Mouse (Mus musculus): ENCODE measurements around the gene Fbxw5.
A peak's percentile ranks its signal among the peaks of the same experiment; 100 is the strongest.

Fbxw5 gene

DNA sequence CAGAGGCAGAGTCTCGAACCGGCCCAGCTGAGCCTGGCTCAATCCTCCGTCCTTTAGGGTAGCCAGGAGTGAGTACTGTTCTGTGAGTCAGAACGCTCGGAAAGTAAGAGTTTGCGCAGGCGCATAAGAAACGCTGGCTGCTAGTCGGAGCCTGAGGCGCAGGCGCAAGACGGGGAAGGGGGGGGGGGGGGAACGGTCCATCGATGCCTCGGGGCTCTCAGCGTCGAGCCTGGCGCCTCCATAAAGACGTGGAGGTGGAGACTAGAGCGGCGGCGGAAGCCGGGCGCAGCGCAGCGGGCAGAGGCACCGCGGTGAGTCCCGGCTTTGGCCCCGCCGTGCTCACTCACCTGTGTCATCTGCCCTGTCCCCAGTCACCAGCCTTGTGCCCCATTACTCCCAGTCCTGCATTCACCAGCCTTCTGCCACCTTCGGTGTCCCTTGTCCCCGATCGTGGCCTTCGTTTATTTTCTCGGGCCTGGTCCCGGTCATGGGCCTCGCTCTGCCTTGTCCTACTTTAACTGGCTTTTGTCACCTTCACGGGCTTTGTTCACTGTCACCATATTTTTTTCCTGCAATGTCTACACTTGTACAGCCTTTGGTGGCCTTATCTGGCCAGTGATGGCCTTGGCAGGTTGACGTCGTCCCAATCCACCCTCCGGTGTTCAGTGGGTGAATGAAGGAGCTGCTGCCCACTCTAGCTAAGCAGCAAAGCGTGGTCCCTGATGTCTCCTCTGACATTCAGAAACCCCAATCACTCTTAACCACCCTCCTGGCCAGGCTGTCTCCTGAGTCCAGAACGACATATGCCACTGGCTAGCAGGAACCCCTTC, at the start of gene Fbxw5:
Gene Fbxw5 (plus strand): TSS at position 175 of the 830 bp plus-strand sequence.
- peak; percentile 69 to 73 for DNase-seq (ENCODE audit: low spot score in 2 of 2)

DNA sequence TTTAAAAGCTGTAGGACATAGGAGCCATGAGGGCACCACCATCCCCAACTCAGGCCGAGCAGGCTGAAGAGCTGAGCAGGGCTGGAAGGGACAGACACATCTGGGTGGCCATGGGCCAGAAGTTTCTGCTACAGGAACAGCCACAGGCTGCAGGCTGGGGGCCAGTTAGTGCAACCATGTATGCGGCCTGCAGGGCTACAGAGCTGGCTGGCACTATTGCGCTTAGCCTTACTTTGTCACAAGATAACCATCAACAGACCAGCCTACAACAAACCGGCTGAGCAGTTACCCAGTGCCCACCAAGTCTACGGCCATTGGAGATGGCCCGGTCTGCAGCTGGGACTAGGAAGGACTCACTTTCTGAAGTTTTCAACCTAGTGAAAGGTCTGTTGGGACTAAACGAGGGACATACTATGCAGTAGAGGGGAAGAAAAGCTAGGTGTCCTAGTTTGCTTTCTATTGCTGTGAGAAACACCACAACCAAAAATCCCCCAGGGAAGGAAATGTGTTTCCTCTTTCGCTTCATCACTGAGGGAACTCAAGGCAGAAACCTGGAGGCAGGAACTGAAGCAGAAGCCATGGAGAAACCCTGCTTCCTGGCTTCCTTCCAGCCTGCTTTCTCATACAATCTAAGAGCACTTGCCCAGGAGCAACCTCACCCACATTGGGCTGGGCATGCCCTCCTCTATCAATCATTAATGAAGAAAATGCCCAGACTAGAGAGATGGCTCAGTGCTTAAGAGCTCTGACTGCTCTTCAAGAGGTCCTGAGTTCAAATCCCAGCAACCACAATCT, 49.5 kb upstream of the Fbxw5 start:
- DNase-seq (ENCODE audit: low spot score in 2 of 2), result no peak

DNA sequence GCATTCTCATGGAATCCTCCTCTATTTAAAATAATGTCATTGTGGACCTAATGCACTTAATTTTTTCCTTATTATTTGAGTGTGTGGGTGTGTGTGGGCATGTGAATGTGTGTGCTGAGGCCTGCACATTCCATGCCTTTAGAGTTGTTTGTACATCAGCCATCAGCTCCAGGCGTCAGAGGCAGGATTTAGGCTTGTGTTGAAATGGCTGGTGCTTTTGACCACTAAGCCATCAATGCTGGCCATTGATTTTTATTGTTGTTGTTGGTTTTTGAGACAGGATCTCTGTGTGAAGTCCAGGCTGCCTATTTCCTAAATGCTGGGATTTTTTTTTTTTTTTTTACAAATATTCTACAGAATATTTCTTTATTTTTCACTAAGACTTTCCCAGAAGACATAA, 47.6 kb upstream of the Fbxw5 start:
- DNase-seq (ENCODE audit: low spot score in 2 of 2), result no peak

DNA sequence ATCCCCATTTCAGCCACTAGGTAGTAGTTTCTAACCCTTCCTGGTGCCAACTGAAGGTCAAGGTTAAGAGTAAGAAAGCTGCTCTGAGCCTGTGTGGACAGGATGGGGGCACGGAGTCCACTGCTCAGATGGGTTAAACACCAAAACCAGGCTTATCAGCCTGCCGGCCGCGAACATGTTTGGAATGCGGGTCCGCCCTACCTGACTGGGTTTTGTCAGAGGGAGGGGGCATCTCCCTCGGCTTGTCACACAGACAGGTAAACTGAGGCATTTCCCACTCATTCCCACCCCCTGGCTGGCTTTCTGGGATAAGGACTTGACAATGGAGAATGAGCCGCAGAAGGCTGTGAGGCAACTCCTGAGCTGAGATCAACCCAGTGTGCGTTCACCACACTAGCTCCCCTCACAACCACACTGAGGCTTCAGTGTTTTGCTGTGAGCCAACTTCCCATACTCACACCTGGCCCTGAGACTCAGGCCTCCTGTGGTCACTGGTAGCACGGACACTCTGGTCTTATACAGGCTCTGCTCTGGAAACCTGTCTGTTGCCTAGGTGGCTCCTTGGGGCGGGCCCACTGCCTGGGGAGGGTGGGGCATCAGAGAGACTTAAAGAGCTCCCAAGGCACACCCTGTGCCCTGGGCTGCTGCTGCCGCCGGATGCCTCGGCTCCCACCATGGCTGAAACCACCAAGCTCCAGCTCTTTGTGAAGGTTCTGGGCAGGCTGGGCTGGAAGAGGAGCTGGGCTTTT, 44.2 kb upstream of the Fbxw5 start, which contains the start of gene Clic3:
Gene Clic3 (plus strand): TSS at position 634 of the 749 bp plus-strand sequence.
- DNase-seq (ENCODE audit: low spot score in 2 of 2), result peak; percentile 35 to 52

DNA sequence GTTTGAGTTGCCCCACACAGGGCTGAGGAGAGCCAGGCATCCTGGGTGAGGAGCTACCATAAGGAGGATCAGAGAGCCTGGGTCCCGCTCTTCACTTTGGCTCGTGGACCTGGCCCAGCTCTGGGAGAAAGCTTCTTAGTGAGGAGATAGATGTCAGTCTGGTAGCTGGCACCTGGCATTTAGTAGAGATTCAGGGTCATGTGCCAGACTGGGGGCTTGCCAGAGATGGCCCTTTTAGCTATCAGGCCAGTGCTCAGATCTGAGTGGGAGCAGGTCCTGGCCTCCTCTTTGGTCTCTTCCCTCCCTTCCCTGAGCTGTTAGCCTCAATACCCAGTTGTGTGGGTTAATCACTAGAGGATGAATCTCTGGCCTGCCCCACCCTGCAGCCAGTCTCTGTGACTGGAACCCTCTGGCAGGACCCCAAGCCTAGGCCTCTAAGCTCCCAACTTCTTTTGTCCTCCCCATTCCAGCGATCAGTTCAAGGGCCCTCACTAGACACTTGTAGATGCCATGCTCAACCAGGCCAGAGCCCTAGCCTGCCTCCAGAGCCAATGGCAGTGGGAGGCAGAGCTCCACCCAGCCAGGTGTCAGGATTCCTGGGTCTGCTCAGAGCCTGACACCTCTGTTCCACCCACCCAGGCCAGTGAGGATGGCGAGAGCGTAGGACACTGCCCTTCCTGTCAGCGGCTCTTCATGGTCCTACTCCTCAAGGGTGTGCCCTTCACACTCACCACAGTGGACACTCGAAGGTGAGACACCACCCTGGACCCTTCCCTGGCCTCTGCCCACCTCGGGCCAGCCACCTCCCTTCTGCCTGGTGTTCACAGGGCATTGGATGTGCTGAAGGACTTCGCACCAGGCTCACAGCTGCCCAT, 43.3 kb upstream of the Fbxw5 start:
- DNase-seq (ENCODE audit: low spot score in 2 of 2), result no peak

DNA sequence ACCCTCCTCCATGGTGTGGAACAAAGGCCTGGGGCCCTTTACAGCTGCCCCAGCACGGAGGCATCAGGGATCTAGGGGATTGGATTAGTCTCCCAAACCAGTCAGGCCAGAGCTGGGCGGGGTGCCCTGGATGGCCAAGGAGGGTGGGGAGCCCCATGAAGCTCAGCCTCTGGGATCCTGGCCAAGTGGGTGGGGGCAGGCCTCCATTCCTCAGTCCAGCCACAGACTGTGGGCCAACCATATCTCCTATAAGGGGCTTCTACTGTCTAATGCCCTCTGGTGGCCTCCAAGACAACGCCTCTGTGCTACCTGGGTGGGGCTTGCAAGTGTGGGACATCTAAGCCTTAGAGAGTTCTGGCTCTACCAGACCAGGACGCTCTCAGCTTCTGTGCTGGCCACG, 41.6 kb upstream of the Fbxw5 start:
- DNase-seq (ENCODE audit: low spot score in 2 of 2), result peak; percentile 34 to 73

DNA sequence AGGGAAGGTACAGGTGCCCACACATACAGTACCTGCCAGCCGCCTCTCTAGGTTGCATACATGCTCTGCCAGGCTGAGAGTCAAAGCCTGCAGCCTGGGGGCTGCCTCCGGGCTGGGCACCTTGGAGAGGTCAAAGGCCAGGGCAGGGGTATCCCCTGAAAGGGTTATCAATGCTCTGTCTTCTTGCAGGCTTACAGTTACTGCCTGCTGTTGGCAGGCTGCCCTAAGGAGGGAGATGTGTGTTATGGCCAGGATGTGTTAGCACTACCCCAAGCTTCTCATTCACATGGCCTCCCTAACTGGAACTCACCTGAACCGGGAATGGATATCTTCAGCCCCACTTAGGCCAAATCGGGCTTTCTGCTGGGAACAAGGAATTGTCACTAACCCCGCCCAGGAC, 40.4 kb upstream of the Fbxw5 start:
- no peak for DNase-seq (ENCODE audit: low spot score in 2 of 2)

DNA sequence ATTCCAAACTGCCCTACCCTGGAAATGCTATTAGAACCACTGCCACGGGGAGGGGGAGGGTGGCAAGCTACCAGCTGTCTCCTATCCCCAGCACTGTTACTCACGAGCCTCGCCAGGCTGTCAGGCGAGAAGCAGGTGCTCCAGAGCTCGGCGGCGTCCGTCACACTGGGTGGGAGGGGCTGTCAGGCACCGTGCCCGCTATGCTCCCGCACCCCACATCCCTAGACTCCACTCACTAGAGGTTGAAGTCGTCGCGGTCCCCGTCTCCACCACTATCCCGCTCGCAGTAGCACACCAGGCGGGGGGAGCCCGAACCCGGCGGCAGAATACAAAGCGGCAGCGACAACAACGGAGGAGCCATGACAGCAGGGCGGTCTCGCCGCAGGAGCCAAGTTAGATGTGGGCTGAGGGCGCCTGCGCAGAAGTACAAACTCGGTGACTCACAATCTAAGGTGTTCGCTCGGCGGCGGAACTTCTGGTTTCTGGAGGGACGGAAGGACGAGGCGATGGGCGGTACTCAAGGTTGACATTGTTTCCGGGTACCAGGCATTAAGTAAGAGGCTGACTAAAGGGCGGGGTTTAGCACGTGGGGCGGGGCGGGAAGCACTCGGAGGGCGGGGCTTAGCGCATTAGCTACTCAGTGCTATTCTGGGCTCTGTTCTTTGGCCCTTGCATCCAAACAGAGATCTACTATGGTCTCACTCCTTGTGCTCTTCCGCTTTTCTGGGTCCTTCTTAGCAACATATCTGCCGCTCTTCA, 39.8 kb upstream of the Fbxw5 start, which contains the start of gene Paxx:
Gene Paxx (minus strand): TSS at position 544 of the 759 bp plus-strand sequence.
- DNase-seq (ENCODE audit: low spot score in 2 of 2), result peak; percentile 90 to 91

DNA sequence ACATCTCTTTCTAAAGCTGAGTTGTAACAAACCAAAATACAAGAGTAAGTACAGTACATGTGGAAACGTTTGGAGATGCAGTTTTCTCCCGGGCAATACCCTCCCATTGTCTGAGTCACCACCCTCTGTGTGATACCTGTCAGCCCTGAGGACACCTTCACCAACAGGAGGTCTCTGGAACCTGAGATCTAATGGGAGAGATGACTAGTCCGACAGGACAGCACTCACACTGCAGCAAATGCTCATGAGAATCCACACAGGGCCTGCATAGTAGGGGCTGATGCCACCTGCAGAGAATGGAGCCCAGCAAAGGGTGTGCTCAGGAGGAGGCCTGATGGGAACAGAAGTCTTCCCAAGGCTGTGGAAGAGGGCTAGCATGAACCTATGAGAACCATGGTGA, 39.1 kb upstream of the Fbxw5 start:
- no peak for DNase-seq (ENCODE audit: low spot score in 2 of 2)

DNA sequence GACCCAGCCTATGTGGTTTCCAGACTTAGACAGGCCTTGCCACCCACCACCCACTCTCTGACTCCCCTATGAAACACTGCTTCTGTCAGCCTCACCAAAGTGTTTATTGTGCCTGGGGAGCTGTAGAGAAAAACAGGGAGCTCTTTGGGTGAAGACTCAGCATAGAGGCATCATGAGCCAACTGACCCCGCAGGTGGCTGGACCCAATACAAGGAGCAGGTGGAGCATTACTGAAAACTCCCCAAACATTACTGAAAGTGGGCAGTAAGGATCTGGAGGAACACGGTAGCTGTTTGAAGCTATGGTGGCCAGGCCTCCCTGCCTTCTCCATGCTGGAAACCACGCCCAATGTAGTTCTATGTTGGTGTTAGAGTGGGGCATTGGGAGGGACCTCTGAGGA, 36.9 kb upstream of the Fbxw5 start:
- no peak for DNase-seq (ENCODE audit: low spot score in 2 of 2)

DNA sequence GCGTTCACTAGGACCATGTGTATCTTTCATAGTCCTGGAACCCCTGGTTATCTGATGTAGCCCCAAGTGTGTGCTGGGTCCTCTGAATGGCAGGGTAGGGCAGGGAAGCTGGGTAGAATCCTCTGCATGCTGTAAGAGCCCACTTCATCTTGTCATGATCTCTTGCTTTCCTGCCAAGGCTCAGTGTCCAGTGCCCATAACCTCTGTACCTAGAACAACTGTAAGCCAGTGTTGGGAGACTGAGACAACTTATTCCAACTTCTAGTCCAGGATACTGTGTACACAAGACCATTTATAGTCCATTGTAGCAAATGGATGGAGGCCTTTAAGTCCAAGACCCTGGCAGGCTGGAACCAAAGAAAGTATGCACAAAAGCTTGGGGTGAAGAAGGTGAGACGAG, 35.3 kb upstream of the Fbxw5 start:
- DNase-seq (ENCODE audit: low spot score in 2 of 2), result no peak

DNA sequence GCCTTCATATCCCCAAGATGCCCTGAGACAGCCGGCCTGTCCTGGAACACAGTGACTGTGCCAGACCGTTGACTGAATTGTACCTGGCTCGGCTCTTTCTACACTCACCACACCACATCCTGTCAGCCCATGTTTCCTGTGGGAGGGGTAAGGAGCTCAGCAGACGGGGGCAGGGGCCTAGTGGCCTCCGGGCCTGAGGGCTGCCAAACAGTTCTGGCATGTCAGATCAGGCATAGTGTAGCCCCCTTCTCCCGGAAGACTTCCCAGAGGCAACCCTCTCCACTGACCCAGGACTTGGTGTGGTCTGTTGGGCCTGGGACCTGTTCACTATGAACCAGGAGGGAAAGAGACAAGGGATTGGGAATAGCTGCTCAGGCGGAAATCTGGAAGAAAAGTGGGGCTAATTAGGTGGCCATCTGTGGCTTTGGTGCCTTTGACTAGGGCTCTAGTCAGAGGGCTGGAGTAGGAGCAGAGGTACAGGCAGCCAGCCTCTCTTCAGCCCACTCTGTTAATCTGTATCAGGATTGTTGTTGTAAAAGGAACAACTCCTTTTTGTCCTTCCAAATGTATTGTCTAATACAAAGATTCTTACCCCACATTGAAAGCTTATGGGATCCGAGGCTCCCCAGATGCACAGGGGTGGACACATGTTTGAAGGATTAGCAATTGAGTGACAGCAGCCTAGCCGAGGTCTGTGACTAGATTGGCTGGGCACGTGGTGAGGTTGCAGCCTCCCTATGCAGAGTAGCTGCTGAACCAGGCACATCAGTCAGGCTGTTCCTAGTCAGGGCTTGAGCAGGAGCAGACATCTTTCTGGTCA, 34.5 kb upstream of the Fbxw5 start:
- no peak for DNase-seq (ENCODE audit: low spot score in 2 of 2)

DNA sequence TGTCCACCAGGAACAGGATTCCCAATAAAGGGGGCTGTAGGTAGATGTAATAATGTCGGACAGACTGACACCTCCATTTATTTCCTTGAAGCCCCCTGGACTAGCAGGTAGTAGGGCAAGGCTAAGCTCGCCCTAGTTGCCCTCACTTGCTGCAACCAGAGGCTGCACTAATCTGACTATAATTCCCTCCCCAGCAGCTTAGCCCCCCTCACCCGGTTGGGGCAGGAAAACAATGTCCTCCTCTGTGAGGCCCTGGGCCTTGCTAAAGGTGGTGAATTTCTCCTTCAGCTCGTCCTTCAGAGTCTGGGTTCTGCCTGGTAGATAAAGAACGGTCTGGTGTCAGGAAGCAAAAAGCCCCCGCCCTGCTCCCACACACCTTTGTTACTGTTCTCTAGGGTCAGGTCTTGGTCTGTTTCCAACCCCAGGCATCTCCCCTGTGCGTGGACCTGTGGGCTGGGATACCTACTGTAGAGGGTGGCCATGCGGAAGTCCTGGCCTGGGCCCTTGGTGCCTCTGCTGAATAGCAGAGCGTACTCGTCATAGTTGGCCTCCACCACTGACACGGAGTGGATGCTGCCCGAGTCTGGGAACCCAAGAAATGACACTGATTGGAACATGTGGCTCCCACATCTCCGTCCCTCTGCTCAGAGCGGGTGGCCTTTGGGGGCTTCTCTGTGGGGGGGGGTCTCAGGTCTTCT, 32.8 kb upstream of the Fbxw5 start:
- DNase-seq (ENCODE audit: low spot score in 2 of 2), result no peak

DNA sequence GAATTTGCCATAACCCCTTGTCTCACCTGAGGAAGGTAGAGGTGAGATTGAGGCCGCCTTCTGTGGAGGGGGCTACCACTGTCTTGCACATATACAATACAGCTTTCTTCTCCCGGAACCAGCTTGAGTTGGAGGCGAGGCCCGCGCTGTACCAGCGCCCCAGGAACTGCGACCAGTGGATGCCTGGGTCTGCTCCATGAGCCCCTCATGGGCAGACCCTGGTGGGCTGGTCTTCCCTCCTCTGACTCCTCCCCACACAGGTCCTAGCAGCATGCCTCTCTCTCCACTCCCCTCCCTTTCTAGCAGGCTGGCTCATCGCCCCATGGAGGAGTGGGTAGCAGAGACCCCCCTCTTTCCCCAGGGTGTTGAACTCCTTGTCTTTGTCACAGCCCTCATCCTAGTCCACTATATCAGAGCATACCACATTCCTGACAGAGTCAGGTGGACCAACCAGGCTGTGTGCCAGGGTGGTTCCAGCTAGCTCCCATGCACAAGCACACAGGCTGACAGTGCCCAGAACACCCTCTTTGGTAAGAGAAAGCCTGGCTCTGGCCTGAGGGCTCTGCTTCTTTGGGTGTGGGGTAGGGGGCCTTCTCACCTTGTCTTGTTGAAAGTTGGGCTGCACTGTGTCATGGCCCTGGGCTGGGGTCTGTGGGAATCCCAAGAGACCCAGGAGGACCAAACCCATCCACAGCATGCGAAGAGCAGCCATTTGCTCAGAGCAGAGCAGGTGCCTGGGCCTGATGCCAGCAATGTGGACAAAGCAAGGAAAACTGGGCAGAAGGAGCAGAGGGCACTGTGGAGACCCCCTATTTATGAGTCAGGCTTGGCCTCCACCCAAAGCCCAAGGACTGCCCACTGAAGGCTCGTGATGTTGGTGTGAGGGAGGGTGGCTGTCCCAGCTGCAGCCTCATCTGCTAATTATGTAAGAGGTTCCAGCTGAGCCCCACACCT, 31.3 kb upstream of the Fbxw5 start:
- DNase-seq (ENCODE audit: low spot score in 2 of 2), result no peak

DNA sequence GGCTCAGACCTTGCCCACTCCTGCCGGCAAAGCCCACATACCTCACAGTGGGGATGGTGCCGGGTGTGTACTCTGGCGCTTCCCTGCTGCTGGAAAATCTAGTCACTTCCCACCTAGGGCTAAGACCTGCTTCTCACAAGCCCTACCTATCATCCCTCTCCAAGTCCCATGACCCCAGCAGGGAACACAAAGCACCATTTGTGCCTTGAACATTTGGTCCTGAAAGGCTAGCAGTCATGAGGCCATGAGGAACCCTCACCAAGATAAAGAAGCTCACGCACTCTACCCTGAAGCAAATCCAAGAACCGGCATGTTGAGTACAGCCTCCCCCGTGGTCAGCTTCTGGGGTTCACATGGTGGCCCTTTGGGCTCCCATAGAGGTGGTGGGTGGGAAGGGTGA, 30.6 kb upstream of the Fbxw5 start, which contains the start of gene Ptgds:
Gene Ptgds (minus strand): TSS at position 78 of the 400 bp plus-strand sequence.
- no peak for DNase-seq (ENCODE audit: low spot score in 2 of 2)

DNA sequence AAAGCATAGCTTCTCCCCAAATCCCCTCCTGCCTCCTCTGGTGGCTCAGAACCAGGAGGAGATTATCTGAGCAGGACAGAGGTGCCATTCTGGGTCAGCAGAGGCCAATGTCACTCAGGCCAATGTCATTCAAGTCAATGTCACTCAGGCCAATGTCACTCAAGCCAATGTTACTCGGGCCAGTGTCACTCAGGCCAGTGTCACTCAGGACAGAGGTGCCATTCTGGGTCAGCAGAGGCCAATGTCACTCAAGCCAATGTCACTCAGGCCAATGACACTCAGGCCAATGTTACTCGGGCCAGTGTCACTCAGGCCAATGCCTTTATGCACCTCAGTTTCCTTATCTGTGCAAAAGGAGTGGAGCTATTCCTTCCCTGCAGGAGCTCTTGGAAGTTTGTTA, 28.0 kb upstream of the Fbxw5 start:
- DNase-seq (ENCODE audit: low spot score in 2 of 2), result no peak

DNA sequence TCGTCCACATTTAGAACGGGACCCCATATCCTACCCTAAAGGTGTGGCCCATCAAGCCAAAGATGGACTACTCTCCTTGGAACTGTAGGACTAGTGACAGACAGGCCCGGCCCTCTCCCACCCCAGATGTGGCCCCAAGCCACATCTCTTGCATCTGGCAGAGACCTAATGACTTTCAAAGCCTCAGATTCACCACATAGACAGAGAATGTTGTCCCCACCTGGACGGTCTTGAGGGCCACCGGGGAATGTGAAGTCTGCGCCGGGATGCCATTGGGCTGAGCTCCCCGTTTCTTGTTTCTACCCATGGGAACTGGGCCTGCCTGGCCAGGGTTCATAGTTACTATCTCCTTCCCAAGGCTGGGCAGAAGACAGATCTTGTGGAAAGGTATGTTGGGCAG, 23.0 kb upstream of the Fbxw5 start:
- DNase-seq (ENCODE audit: low spot score in 2 of 2), result no peak
